Mouse (Mus musculus): ENCODE data around the gene Erbb3. TPM values are rescaled to one million over a fixed set of nuclear protein-coding genes. Genes with fewer than 3 reads are reported as not detected.

The Erbb3 gene
- polyA plus RNA-seq, 1 experiment from 2014 or later: 20.9 TPM

DNA sequence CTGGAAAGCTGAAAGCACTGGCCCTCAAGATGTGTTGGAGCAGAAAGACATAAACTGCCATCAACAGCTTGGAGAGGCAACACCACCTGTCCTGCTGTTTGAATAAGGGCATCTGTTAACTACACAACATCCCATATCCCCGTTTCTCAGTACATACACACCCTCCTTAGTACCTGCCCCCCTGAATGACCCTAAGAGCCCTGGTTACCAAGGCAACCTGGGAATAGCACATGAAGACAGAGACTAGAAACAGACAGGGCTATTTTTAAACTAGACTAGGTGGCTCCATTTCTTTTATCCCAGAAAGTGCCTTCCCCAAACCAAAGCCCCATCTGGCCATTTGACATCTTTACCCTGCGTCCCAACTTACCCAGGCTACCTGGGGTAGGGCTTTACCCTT lies 46.4 kb downstream of the Erbb3 start:
- Histone ChIP-seq H3K9ac (no peak overlapping the region), H3K4me3 (no peak overlapping the region), H3K9me3 (no peaks in the 10 kb centered on the region), H3K4me1 (peaks cover 8% of the 10 kb centered on the region), H3K27ac (no peak overlapping the region), H3K36me3 (peaks cover 40% of the 10 kb centered on the region), H3K4me2 (replicated peaks) (no peak overlapping the region), H3K27me3 (no peaks in the 10 kb centered on the region)
- no peak for ATAC-seq (ENCODE audit: insufficient number of reproducible peaks, insufficient read depth, low FRiP score, low TSS enrichment)
- WGBS: 64% methylated on average over 2 of the region's 2 CpGs

DNA sequence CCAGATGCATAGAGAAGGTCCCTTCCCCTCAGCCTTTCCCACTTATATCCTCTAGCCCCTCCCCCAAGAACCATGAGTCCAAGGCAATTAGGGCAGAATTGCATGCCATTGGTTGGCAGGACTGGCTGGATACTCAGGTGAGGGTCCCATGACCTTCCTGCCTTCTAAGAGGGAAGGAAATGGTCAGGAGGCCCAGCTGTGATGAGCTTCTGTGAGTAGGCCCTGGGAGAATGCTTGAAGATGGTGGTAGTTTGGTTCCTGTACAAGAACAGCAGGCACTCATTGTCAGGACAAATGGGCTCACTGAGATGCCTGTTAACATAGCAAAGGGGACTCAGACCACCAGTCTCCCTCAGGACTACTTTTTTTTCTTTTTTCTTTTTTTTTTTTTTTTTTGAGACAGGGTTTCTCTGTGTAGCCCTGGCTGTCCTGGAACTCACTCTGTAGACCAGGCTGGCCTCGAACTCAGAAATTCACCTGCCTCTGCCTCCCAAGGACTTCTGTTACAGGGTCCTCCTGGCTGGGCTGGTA lies 51.0 kb downstream of the Erbb3 start:
- no peak overlapping the region for H3K27ac ChIP-seq
- ATAC-seq (ENCODE audit: insufficient number of reproducible peaks, insufficient read depth, low FRiP score, low TSS enrichment): no peak
- no peaks in the 10 kb centered on the region for H3K9me3 ChIP-seq
- H3K9ac ChIP-seq: no peak overlapping the region
- no peak overlapping the region for H3K4me2 ChIP-seq (replicated peaks)
- H3K27me3 ChIP-seq: no peaks in the 10 kb centered on the region
- 87% methylated on average over 1 of the region's 1 CpGs for WGBS
- H3K4me3 ChIP-seq: no peak overlapping the region
- no peaks in the 10 kb centered on the region for H3K4me1 ChIP-seq
- H3K36me3 ChIP-seq: peaks cover 19% of the 10 kb centered on the region

GRCm38 (mm10) chr10:128536266-128536940 lies 53.0 kb downstream of the Erbb3 start:
- Histone ChIP-seq H3K9ac (no peak overlapping the region), H3K4me1 (no peaks in the 10 kb centered on the region), H3K27ac (peak overlapping the region; percentile 64; the same call in 1 of the 2 replicates), H3K27me3 (no peaks in the 10 kb centered on the region), H3K9me3 (no peaks in the 10 kb centered on the region), H3K4me2 (replicated peaks) (peak overlapping the region; percentile 39), H3K4me3 (no peak overlapping the region), H3K36me3 (peaks cover 6% of the 10 kb centered on the region; the same call in 1 of the 2 replicates)
- WGBS: 15% methylated on average over 18 of the region's 18 CpGs
- peak; percentile 85; the same call in 1 of the 2 replicates for ATAC-seq (ENCODE audit: insufficient number of reproducible peaks, insufficient read depth, low FRiP score, low TSS enrichment)

- no peak; the same call in 1 of the 2 replicates for ATAC-seq (ENCODE audit: insufficient number of reproducible peaks, insufficient read depth, low FRiP score, low TSS enrichment)
- Histone ChIP-seq H3K9me3 (no peaks in the 10 kb centered on the region), H3K27me3 (no peaks in the 10 kb centered on the region), H3K4me3 (no peak overlapping the region), H3K4me2 (replicated peaks) (peak overlapping the region; percentile 39), H3K27ac (peak overlapping the region; percentile 64; the same call in 1 of the 2 replicates), H3K4me1 (no peaks in the 10 kb centered on the region), H3K9ac (no peak overlapping the region), H3K36me3 (no peaks in the 10 kb centered on the region)
- WGBS: 73% methylated on average over 4 of the region's 4 CpGs
These were observed 53.7 kb downstream of the Erbb3 start for GRCm38 (mm10) chr10:128535624-128536265.

- Histone ChIP-seq H3K9me3 (no peaks in the 10 kb centered on the region), H3K9ac (no peak overlapping the region), H3K4me3 (no peak overlapping the region), H3K27me3 (no peaks in the 10 kb centered on the region), H3K36me3 (no peaks in the 10 kb centered on the region), H3K4me1 (no peaks in the 10 kb centered on the region), H3K27ac (no peak overlapping the region), H3K4me2 (replicated peaks) (no peak overlapping the region)
- 79% methylated on average over 2 of the region's 2 CpGs for WGBS
- no peak for ATAC-seq (ENCODE audit: insufficient number of reproducible peaks, insufficient read depth, low FRiP score, low TSS enrichment)
These were observed 54.2 kb downstream of the Erbb3 start for GRCm38 (mm10) chr10:128535206-128535605.

- no peak for ATAC-seq (ENCODE audit: insufficient number of reproducible peaks, insufficient read depth, low FRiP score, low TSS enrichment)
- Histone ChIP-seq H3K4me1 (peaks cover 16% of the 10 kb centered on the region; the same call in 1 of the 2 replicates), H3K36me3 (no peaks in the 10 kb centered on the region), H3K27ac (no peak overlapping the region), H3K9me3 (no peaks in the 10 kb centered on the region), H3K4me2 (replicated peaks) (peak overlapping the region; percentile 99), H3K4me3 (peak overlapping the region; percentile 77), H3K27me3 (peaks cover 24% of the 10 kb centered on the region), H3K9ac (peak overlapping the region; percentile 33; the same call in 1 of the 2 replicates)
- 29% methylated on average over 28 of the region's 28 CpGs for WGBS
These were observed 62.8 kb downstream of the Erbb3 start for GRCm38 (mm10) chr10:128526366-128527356.

DNA sequence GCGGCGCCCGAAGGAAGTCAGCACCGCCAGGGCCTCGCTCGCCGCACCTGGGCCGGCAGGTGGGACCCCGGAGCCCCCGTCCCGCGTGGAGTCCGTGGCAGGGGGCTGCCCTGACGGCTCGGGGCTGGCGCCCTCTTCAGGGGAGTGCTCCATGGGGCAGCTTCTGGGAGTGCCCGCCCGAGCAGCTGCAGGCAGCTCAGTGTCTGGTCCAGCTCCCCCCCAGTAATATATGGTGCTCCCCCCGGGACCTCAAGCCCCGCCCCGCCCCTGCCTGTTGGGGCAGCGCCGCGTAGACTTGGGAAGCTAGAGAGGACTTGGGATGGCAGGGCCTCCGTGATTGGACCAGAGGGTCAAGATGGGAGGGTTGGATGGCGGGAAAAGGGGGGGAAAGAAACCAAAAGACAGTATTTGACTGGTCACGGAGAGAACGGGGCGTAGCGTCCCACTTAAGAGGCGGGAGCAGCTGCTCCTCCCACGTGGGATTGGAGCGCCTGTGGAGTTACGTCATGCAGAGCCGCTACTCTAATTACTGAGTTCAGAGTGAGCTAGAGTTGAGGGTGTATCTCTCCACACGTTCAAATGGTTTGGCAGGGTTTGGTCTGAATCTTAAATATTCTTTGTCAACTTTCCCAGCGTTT lies 63.7 kb downstream of the Erbb3 start, which contains the start of gene Esyt1:
Esyt1 (minus strand) TSS at position 201 of the 638 bp plus-strand sequence.
- peak; percentile 97 for ATAC-seq (ENCODE audit: insufficient number of reproducible peaks, insufficient read depth, low FRiP score, low TSS enrichment)

DNA sequence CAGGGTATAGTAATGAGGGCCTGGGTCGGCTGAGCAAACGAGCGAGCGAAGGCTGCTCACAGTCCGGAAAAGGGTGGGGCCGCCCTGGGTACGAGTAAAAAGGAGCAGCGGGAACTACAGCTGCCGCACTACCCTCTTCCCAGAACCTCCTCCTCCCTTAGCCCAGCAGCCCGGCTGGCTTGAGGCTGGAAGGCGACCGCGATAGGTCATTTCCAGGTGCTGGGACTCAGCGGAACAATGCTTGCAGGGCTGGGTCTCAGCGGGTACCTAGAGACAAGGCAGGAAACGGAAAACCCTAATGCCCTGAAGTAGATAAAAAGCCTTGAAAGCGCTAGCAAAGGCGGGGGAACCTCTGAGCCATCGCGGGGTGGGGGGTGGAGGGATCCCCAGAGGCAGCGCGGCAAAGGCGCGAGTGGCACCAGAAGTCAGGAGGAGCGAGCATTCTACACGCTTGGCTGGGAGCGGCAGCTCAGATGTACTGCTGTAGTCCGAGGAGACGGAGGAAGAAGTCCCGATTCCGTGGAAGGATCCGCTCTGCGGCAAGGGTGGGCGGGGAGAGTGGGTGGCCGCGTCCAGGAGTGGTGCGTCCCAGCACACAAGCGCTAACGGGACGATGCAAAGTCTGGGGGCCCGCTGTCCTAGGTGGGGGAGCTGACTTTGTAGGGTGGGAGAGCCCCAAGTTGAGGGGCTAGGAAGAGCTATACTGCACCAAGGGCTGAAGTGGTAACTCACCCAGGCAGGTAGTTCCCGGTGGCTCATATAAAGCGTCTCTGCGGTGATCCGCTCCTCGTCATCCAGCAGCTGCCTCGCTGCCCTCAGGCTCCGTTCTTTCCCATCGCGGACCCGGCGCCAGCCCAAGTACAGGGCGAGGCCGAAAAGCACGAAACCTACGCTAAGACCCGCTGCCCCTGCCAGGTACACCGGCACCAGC lies 64.5 kb downstream of the Erbb3 start:
- peak; percentile 8; the same call in 1 of the 2 replicates for ATAC-seq (ENCODE audit: insufficient number of reproducible peaks, insufficient read depth, low FRiP score, low TSS enrichment)
- Histone ChIP-seq H3K36me3 (peaks cover 9% of the 10 kb centered on the region), H3K4me1 (peaks cover 16% of the 10 kb centered on the region; the same call in 1 of the 2 replicates), H3K4me3 (peak overlapping the region; percentile 77), H3K27me3 (peaks cover 24% of the 10 kb centered on the region), H3K9me3 (no peaks in the 10 kb centered on the region), H3K4me2 (replicated peaks) (peak overlapping the region; percentile 99), H3K27ac (peak overlapping the region; percentile 80), H3K9ac (peak overlapping the region; percentile 70)
- under 1% methylated on average over 58 of the region's 58 CpGs for WGBS

More for the DNA sequence above, 63.7 kb downstream of the Erbb3 start, which contains the start of gene Esyt1:
- Histone ChIP-seq H3K4me1 (peaks cover 16% of the 10 kb centered on the region; the same call in 1 of the 2 replicates), H3K9me3 (no peaks in the 10 kb centered on the region), H3K27me3 (peaks cover 24% of the 10 kb centered on the region), H3K36me3 (peaks cover 3% of the 10 kb centered on the region; the same call in 1 of the 2 replicates), H3K4me3 (peak within 1 kb of the TSS; percentile 77), H3K9ac (peak within 1 kb of the TSS; percentile 70), H3K4me2 (replicated peaks) (peak within 1 kb of the TSS; percentile 99), H3K27ac (peak within 1 kb of the TSS; percentile 80)
- WGBS: 1% methylated on average over 37 of the region's 37 CpGs

DNA sequence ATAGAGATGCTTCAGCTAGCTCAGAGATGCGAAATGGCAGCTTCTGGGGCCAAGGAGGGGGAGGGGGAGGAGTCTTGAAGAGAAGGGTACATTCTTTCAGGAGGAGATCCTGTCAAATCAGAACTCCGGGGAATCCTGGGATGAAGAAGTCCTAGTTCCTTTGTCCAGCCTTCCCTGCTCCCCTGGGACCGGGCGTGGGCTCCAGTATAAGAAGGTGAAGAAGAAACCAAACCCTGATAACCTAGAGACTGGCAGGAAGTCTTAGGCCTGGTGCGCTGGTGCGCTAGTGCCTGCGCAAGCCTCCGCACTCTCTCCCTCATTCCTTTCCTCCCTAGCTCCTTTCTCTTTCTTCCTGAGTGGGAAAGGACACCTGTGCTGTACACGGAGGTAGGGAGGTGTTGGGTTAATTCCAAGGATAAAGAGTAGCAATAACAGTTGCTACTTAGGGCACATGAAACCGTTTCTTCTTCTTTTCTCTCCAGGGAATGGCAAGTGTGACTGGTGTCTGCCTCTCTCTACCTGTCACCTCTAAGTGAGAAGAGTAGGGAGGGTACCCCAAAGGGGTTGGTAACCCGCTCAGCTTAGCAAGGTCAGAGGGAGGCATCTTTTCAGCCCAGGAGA lies 65.2 kb downstream of the Erbb3 start:
- ATAC-seq (ENCODE audit: insufficient number of reproducible peaks, insufficient read depth, low FRiP score, low TSS enrichment): no peak
- Histone ChIP-seq H3K27ac (0 out of 2 replicates have a peak overlapping the region, but pooled peaks have one; percentile 80), H3K4me1 (peaks cover 16% of the 10 kb centered on the region; the same call in 1 of the 2 replicates), H3K9me3 (no peaks in the 10 kb centered on the region), H3K4me3 (peak overlapping the region; percentile 77), H3K9ac (peak overlapping the region; percentile 70; the same call in 1 of the 2 replicates), H3K36me3 (peaks cover 13% of the 10 kb centered on the region), H3K4me2 (replicated peaks) (peak overlapping the region; percentile 99), H3K27me3 (peaks cover 24% of the 10 kb centered on the region)
- 9% methylated on average over 11 of the region's 11 CpGs for WGBS

Measured in embryonic facial prominence, embryonic 12.5 days (tissue).